Mouse (Mus musculus): ENCODE results near the gene Pcgf2. TPM values are rescaled to one million over a fixed set of nuclear protein-coding genes. Genes with fewer than 3 reads are reported as not detected.

The Pcgf2 gene
- polyA plus RNA-seq, 1 experiment from 2014 or later = 11.9 TPM

- 73% methylated on average over 15 of the region's 15 CpGs for WGBS
- Histone ChIP-seq H3K36me3 (ENCODE audit: control insufficient read depth, insufficient read depth, low read length) (peaks cover 34% of the 10 kb centered on the region), H3K4me2 (ENCODE audit: low read depth, low read length) (no peak overlapping the region)
Measured at GRCm38 (mm10) chr11:97676050-97676754, 24.1 kb downstream of the Pcgf2 start.

GRCm38 (mm10) chr11:97673148-97673547, 27.1 kb downstream of the Pcgf2 start:
- ATAC-seq = no peak
- peaks cover 17% of the 10 kb centered on the region for H3K4me1 ChIP-seq (ENCODE audit: control insufficient read depth, insufficient read depth, low read length)
- 83% methylated on average over 11 of the region's 11 CpGs for WGBS
- H3K4me2 ChIP-seq (ENCODE audit: low read depth, low read length) = no peak overlapping the region
- H3K27ac ChIP-seq (ENCODE audit: low read length) = no peak overlapping the region
- H3K4me3 ChIP-seq (ENCODE audit: low read length) = no peak overlapping the region
- no peaks in the 10 kb centered on the region for H3K9me3 ChIP-seq (ENCODE audit: control insufficient read depth, low read length)
- peaks cover 30% of the 10 kb centered on the region for H3K36me3 ChIP-seq (ENCODE audit: control insufficient read depth, insufficient read depth, low read length)
- H3K9ac ChIP-seq (ENCODE audit: low read depth, low read length) = no peak overlapping the region
- no peaks in the 10 kb centered on the region for H3K27me3 ChIP-seq (replicated peaks; ENCODE audit: control insufficient read depth, insufficient read depth, low read length)

More at GRCm38 (mm10) chr11:97676050-97676754, 24.1 kb downstream of the Pcgf2 start:
- H3K9ac ChIP-seq (ENCODE audit: low read depth, low read length) = no peak overlapping the region
- H3K9me3 ChIP-seq (ENCODE audit: control insufficient read depth, low read length) = no peaks in the 10 kb centered on the region
- no peak for ATAC-seq
- H3K27me3 ChIP-seq (replicated peaks; ENCODE audit: control insufficient read depth, insufficient read depth, low read length) = no peaks in the 10 kb centered on the region
- no peaks in the 10 kb centered on the region for H3K4me1 ChIP-seq (ENCODE audit: control insufficient read depth, insufficient read depth, low read length)
- no peak overlapping the region for H3K4me3 ChIP-seq (ENCODE audit: low read length)
- no peak overlapping the region for H3K27ac ChIP-seq (ENCODE audit: low read length)

- H3K4me2 ChIP-seq (ENCODE audit: low read depth, low read length) = no peak overlapping the region
- H3K36me3 ChIP-seq (ENCODE audit: control insufficient read depth, insufficient read depth, low read length) = peaks cover 28% of the 10 kb centered on the region
- no peak overlapping the region for H3K4me3 ChIP-seq (ENCODE audit: low read length)
- no peak overlapping the region for H3K27ac ChIP-seq (ENCODE audit: low read length)
- ATAC-seq = no peak
- WGBS = 51% methylated on average over 2 of the region's 2 CpGs
- no peaks in the 10 kb centered on the region for H3K9me3 ChIP-seq (ENCODE audit: control insufficient read depth, low read length)
- H3K27me3 ChIP-seq (replicated peaks; ENCODE audit: control insufficient read depth, insufficient read depth, low read length) = no peaks in the 10 kb centered on the region
- peak overlapping the region; percentile 6; the same call in 1 of the 2 replicates for H3K9ac ChIP-seq (ENCODE audit: low read depth, low read length)
- H3K4me1 ChIP-seq (ENCODE audit: control insufficient read depth, insufficient read depth, low read length) = peaks cover 17% of the 10 kb centered on the region
Measured at GRCm38 (mm10) chr11:97671177-97671527, 29.1 kb downstream of the Pcgf2 start.

GRCm38 (mm10) chr11:97670234-97671176, 29.8 kb downstream of the Pcgf2 start:
- H3K4me3 ChIP-seq (ENCODE audit: low read length) = no peak overlapping the region
- H3K9me3 ChIP-seq (ENCODE audit: control insufficient read depth, low read length) = no peaks in the 10 kb centered on the region
- H3K27ac ChIP-seq (ENCODE audit: low read length) = no peak overlapping the region
- peak overlapping the region; percentile 6; the same call in 1 of the 2 replicates for H3K9ac ChIP-seq (ENCODE audit: low read depth, low read length)
- WGBS = 63% methylated on average over 13 of the region's 13 CpGs
- no peak overlapping the region for H3K4me2 ChIP-seq (ENCODE audit: low read depth, low read length)
- peaks cover 34% of the 10 kb centered on the region for H3K36me3 ChIP-seq (ENCODE audit: control insufficient read depth, insufficient read depth, low read length)
- H3K4me1 ChIP-seq (ENCODE audit: control insufficient read depth, insufficient read depth, low read length) = peaks cover 17% of the 10 kb centered on the region
- no peaks in the 10 kb centered on the region for H3K27me3 ChIP-seq (replicated peaks; ENCODE audit: control insufficient read depth, insufficient read depth, low read length)
- ATAC-seq = no peak

- Histone ChIP-seq H3K9me3 (ENCODE audit: control insufficient read depth, low read length) (no peaks in the 10 kb centered on the region), H3K27me3 (replicated peaks; ENCODE audit: control insufficient read depth, insufficient read depth, low read length) (no peaks in the 10 kb centered on the region), H3K4me3 (ENCODE audit: low read length) (no peak overlapping the region), H3K4me1 (ENCODE audit: control insufficient read depth, insufficient read depth, low read length) (peaks cover 21% of the 10 kb centered on the region), H3K27ac (ENCODE audit: low read length) (0 out of 2 replicates have a peak overlapping the region, but pooled peaks have one; percentile 28), H3K4me2 (ENCODE audit: low read depth, low read length) (no peak overlapping the region), H3K9ac (ENCODE audit: low read depth, low read length) (no peak overlapping the region), H3K36me3 (ENCODE audit: control insufficient read depth, insufficient read depth, low read length) (peaks cover 36% of the 10 kb centered on the region)
- ATAC-seq = peak; percentile 12; the same call in 1 of the 2 replicates
- 20% methylated on average over 6 of the region's 6 CpGs for WGBS
Measured at GRCm38 (mm10) chr11:97669829-97670228, 30.5 kb downstream of the Pcgf2 start.

GRCm38 (mm10) chr11:97669268-97669667, 31.0 kb downstream of the Pcgf2 start:
- ATAC-seq = no peak

GRCm38 (mm10) chr11:97668160-97668559, 32.1 kb downstream of the Pcgf2 start:
- Histone ChIP-seq H3K4me1 (ENCODE audit: control insufficient read depth, insufficient read depth, low read length) (peaks cover 29% of the 10 kb centered on the region), H3K27ac (ENCODE audit: low read length) (no peak overlapping the region)

More at GRCm38 (mm10) chr11:97669268-97669667, 31.0 kb downstream of the Pcgf2 start:
- Histone ChIP-seq H3K4me3 (ENCODE audit: low read length) (no peak overlapping the region), H3K27me3 (replicated peaks; ENCODE audit: control insufficient read depth, insufficient read depth, low read length) (no peaks in the 10 kb centered on the region), H3K4me1 (ENCODE audit: control insufficient read depth, insufficient read depth, low read length) (peaks cover 27% of the 10 kb centered on the region), H3K36me3 (ENCODE audit: control insufficient read depth, insufficient read depth, low read length) (peaks cover 32% of the 10 kb centered on the region), H3K9me3 (ENCODE audit: control insufficient read depth, low read length) (no peaks in the 10 kb centered on the region), H3K9ac (ENCODE audit: low read depth, low read length) (peak overlapping the region; percentile 24; the same call in 1 of the 2 replicates), H3K27ac (ENCODE audit: low read length) (peak overlapping the region; percentile 28; the same call in 1 of the 2 replicates), H3K4me2 (ENCODE audit: low read depth, low read length) (no peak overlapping the region)
- 62% methylated on average over 15 of the region's 15 CpGs for WGBS

GRCm38 (mm10) chr11:97666794-97667193, 33.5 kb downstream of the Pcgf2 start:
- ATAC-seq = no peak
- no peak overlapping the region for H3K4me3 ChIP-seq (ENCODE audit: low read length)
- H3K36me3 ChIP-seq (ENCODE audit: control insufficient read depth, insufficient read depth, low read length) = peaks cover 27% of the 10 kb centered on the region
- 0 out of 2 replicates have a peak, but pooled peaks cover 2% of the 10 kb centered on the region for H3K27me3 ChIP-seq (replicated peaks; ENCODE audit: control insufficient read depth, insufficient read depth, low read length)
- no peak overlapping the region for H3K9ac ChIP-seq (ENCODE audit: low read depth, low read length)
- H3K4me2 ChIP-seq (ENCODE audit: low read depth, low read length) = no peak overlapping the region
- WGBS = 89% methylated on average over 15 of the region's 15 CpGs
- H3K4me1 ChIP-seq (ENCODE audit: control insufficient read depth, insufficient read depth, low read length) = peaks cover 32% of the 10 kb centered on the region
- no peaks in the 10 kb centered on the region for H3K9me3 ChIP-seq (ENCODE audit: control insufficient read depth, low read length)
- no peak overlapping the region for H3K27ac ChIP-seq (ENCODE audit: low read length)

More at GRCm38 (mm10) chr11:97668160-97668559, 32.1 kb downstream of the Pcgf2 start:
- ATAC-seq = no peak
- Histone ChIP-seq H3K9ac (ENCODE audit: low read depth, low read length) (no peak overlapping the region), H3K27me3 (replicated peaks; ENCODE audit: control insufficient read depth, insufficient read depth, low read length) (no peaks in the 10 kb centered on the region), H3K4me2 (ENCODE audit: low read depth, low read length) (no peak overlapping the region), H3K36me3 (ENCODE audit: control insufficient read depth, insufficient read depth, low read length) (peaks cover 27% of the 10 kb centered on the region), H3K9me3 (ENCODE audit: control insufficient read depth, low read length) (no peaks in the 10 kb centered on the region), H3K4me3 (ENCODE audit: low read length) (no peak overlapping the region)
- WGBS = 95% methylated on average over 7 of the region's 7 CpGs

- peaks cover 22% of the 10 kb centered on the region for H3K36me3 ChIP-seq (ENCODE audit: control insufficient read depth, insufficient read depth, low read length)
- 0 out of 2 replicates have a peak, but pooled peaks cover 4% of the 10 kb centered on the region for H3K27me3 ChIP-seq (replicated peaks; ENCODE audit: control insufficient read depth, insufficient read depth, low read length)
- no peak overlapping the region for H3K4me2 ChIP-seq (ENCODE audit: low read depth, low read length)
- ATAC-seq = no peak
- peaks cover 37% of the 10 kb centered on the region for H3K4me1 ChIP-seq (ENCODE audit: control insufficient read depth, insufficient read depth, low read length)
- no peak overlapping the region for H3K9ac ChIP-seq (ENCODE audit: low read depth, low read length)
- no peaks in the 10 kb centered on the region for H3K9me3 ChIP-seq (ENCODE audit: control insufficient read depth, low read length)
- no peak overlapping the region for H3K27ac ChIP-seq (ENCODE audit: low read length)
- WGBS = 91% methylated on average over 7 of the region's 7 CpGs
- no peak overlapping the region for H3K4me3 ChIP-seq (ENCODE audit: low read length)
Measured at GRCm38 (mm10) chr11:97666221-97666620, 34.1 kb downstream of the Pcgf2 start.

Measured in intestine, embryonic 16.5 days (tissue).